Comparison of ENCODE assay signal across 14 mouse cellular contexts in the genomic region with DNA sequence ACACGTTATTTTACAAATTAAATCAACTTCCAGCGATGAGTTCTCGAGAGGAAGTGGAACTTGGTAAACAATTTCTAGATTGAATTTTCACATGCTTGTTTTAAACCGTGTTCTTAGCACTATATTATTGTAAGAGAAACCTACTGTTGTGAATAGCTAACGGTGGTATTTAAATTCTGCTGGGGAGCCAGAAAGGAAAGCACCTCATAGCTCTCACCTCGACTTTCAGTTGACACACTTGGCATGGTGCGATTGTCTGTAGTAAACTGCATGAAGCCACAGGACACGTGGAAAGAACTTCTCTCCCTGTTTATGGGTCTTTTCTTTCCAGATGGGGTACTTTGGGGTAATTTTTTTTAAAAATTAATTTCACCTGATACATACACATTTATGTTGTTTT.
"Had no signal": no experiment of that assay in that cellular context is flagged by ENCODE, and none has a peak within 500 bp of the region (broad histone marks: within the 10 kb centered on the region; RNA-seq: fewer than 3 reads in every experiment).

No protein-coding gene starts in this region.

- H3K4me2 ChIP-seq: lung, embryonic 14.5 days; midbrain, embryonic 12.5 days; neural tube, embryonic 12.5 days had no signal

- H3K27ac ChIP-seq: midbrain, embryonic 10.5 days; midbrain, embryonic 12.5 days; neural tube, embryonic 12.5 days had no signal

- H3K36me3 ChIP-seq: midbrain, embryonic 10.5 days; midbrain, embryonic 12.5 days; neural tube, embryonic 12.5 days had no signal

- ATAC-seq: midbrain, embryonic 16.5 days had no signal

- H3K4me1 ChIP-seq: midbrain, embryonic 12.5 days; neural tube, embryonic 12.5 days had no signal

- H3K9ac ChIP-seq: liver, postnatal 0 days; lung, embryonic 14.5 days; midbrain, embryonic 12.5 days; neural tube, embryonic 12.5 days had no signal

- DNase-seq: lung, embryonic 14.5 days; lung, postnatal 10 days; lung, postnatal 4 days; midbrain, embryonic 14.5 days; right cerebral cortex, postnatal 14 days; thymus, adult 18-20 months; thymus, postnatal 14 days; thymus, postnatal 36 days had no signal

- H3K9me3 ChIP-seq: midbrain, embryonic 10.5 days; midbrain, embryonic 12.5 days; neural tube, embryonic 12.5 days had no signal

- H3K27me3 ChIP-seq: midbrain, embryonic 12.5 days; neural tube, embryonic 12.5 days had no signal

- H3K4me3 ChIP-seq: midbrain, embryonic 10.5 days; midbrain, embryonic 12.5 days; myocyte; neural tube, embryonic 12.5 days had no signal
